31 mouse cellular contexts compared by ENCODE assay signal in the genomic region with DNA sequence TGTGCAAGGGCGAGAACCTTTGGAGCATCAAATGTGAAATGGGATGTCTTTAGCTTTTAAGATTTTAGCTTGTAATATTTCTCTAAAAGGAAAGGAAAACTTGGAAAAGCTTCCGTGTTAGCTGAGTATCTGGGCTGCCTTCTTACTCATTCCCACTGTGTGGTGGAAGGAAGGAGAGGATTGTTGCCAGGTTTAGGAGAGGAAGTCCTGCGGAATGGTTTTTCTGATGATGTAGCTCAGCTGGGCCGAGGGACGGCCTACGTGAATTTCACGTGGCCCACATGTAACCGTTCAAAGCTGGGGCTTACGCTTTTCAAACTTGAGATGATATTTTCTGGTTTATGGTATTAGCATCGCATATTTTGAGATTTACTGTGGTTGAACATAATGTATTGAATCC. TPM values are rescaled to one million over a fixed set of nuclear protein-coding genes. Genes with fewer than 3 reads are reported as not detected.
DNase-seq lines count a peak whose midpoint lies in the region; ATAC-seq and TF ChIP-seq lines count a peak whose summit lies in the region.
"Had no signal": no experiment of that assay in that cellular context is flagged by ENCODE, and none has a peak within 500 bp of the region (broad histone marks: within the 10 kb centered on the region; RNA-seq: fewer than 3 reads in every experiment).

No protein-coding gene starts in this region.

- no peaks in the 10 kb centered on the region for H3K27me3 ChIP-seq in hindbrain, embryonic 11.5 days (ENCODE audit: control insufficient read depth, insufficient read depth, low read length)
- no peaks in the 10 kb centered on the region for H3K27me3 ChIP-seq in hindbrain, postnatal 0 days (ENCODE audit: insufficient read depth, low read length)
- H3K27me3 ChIP-seq: embryonic facial prominence, embryonic 13.5 days; forebrain, embryonic 12.5 days; forebrain, embryonic 15.5 days; heart, embryonic 15.5 days; hindbrain, embryonic 12.5 days; hindbrain, embryonic 15.5 days; intestine, embryonic 15.5 days had no signal

- H3K9me3 ChIP-seq in hindbrain, embryonic 11.5 days (ENCODE audit: control insufficient read depth, low read length), result no peaks in the 10 kb centered on the region
- no peaks in the 10 kb centered on the region for H3K9me3 ChIP-seq in hindbrain, postnatal 0 days (ENCODE audit: low read length)
- H3K9me3 ChIP-seq: embryonic facial prominence, embryonic 10.5 days; embryonic facial prominence, embryonic 13.5 days; forebrain, embryonic 12.5 days; forebrain, embryonic 15.5 days; heart, embryonic 15.5 days; hindbrain, embryonic 12.5 days; hindbrain, embryonic 15.5 days; intestine, embryonic 15.5 days had no signal

- no peak for TF ChIP-seq CTCF in hindbrain, postnatal 0 days (IDR thresholded peaks at IDR 0.05; ENCODE audit: low read depth)

- no peak overlapping the region for H3K4me2 ChIP-seq in hindbrain, embryonic 11.5 days (replicated peaks; ENCODE audit: low read depth, low read length)
- H3K4me2 ChIP-seq in hindbrain, postnatal 0 days (ENCODE audit: low read depth, low read length), result no peak overlapping the region
- H3K4me2 ChIP-seq: embryonic facial prominence, embryonic 13.5 days; forebrain, embryonic 12.5 days; forebrain, embryonic 15.5 days; heart, embryonic 15.5 days; hindbrain, embryonic 12.5 days; hindbrain, embryonic 15.5 days; intestine, embryonic 15.5 days had no signal

- intact Hi-C loops in heart, postnatal 36 days (cut with DNase I), result no loop called here

- no peaks in the 10 kb centered on the region for H3K36me3 ChIP-seq in hindbrain, embryonic 11.5 days (ENCODE audit: control insufficient read depth, insufficient read depth, low read length)
- no peaks in the 10 kb centered on the region for H3K36me3 ChIP-seq in hindbrain, postnatal 0 days (ENCODE audit: insufficient read depth, low read length)
- H3K36me3 ChIP-seq: embryonic facial prominence, embryonic 10.5 days; embryonic facial prominence, embryonic 13.5 days; forebrain, embryonic 12.5 days; forebrain, embryonic 15.5 days; heart, embryonic 15.5 days; hindbrain, embryonic 12.5 days; hindbrain, embryonic 15.5 days; intestine, embryonic 15.5 days had no signal

- 0 out of 2 replicates have a peak, but pooled peaks have one; percentile 25 for ATAC-seq in hindbrain, embryonic 11.5 days (ENCODE audit: low FRiP score)
- ATAC-seq in hindbrain, postnatal 0 days, result no peak
- ATAC-seq: CD4-positive, CD25-positive, alpha-beta regulatory T cell, adult 4 months; forebrain, embryonic 15.5 days; intestine, embryonic 15.5 days had no signal

- no peak overlapping the region for H3K27ac ChIP-seq in hindbrain, embryonic 11.5 days (ENCODE audit: low read depth, low read length)
- H3K27ac ChIP-seq in hindbrain, postnatal 0 days, result no peak overlapping the region
- peak overlapping the region; percentile 14; the same call in 1 of the 2 replicates for H3K27ac ChIP-seq in brown adipose tissue, adult 24 weeks (replicated peaks; ENCODE audit: low read depth, low read length)
- H3K27ac ChIP-seq: embryonic facial prominence, embryonic 10.5 days; embryonic facial prominence, embryonic 13.5 days; forebrain, embryonic 12.5 days; forebrain, embryonic 15.5 days; heart, embryonic 15.5 days; hindbrain, embryonic 12.5 days; hindbrain, embryonic 15.5 days; intestine, embryonic 15.5 days had no signal

- no peak overlapping the region for H3K9ac ChIP-seq in hindbrain, embryonic 11.5 days (ENCODE audit: low read depth, low read length)
- no peak overlapping the region for H3K9ac ChIP-seq in hindbrain, postnatal 0 days (replicated peaks; ENCODE audit: low read length)
- H3K9ac ChIP-seq: embryonic facial prominence, embryonic 13.5 days; forebrain, embryonic 12.5 days; forebrain, embryonic 15.5 days; heart, embryonic 15.5 days; hindbrain, embryonic 12.5 days; hindbrain, embryonic 15.5 days; intestine, embryonic 15.5 days had no signal

- no peaks in the 10 kb centered on the region for H3K4me1 ChIP-seq in hindbrain, embryonic 11.5 days (replicated peaks; ENCODE audit: control insufficient read depth, insufficient read depth, low read length)
- no peaks in the 10 kb centered on the region for H3K4me1 ChIP-seq in hindbrain, postnatal 0 days (ENCODE audit: insufficient read depth, low read length)
- H3K4me1 ChIP-seq in brown adipose tissue, adult 24 weeks (ENCODE audit: control insufficient read depth, insufficient read depth, insufficient read length, low read length), result peaks cover 6% of the 10 kb centered on the region
- H3K4me1 ChIP-seq: forebrain, embryonic 12.5 days; forebrain, embryonic 15.5 days; heart, embryonic 15.5 days; hindbrain, embryonic 15.5 days; intestine, embryonic 15.5 days had no signal

- no peak overlapping the region for H3K4me3 ChIP-seq in hindbrain, embryonic 11.5 days (ENCODE audit: low read depth, low read length)
- no peak overlapping the region for H3K4me3 ChIP-seq in hindbrain, postnatal 0 days (ENCODE audit: low read length)
- H3K4me3 ChIP-seq in brown adipose tissue, adult 24 weeks (ENCODE audit: insufficient read depth, low read depth, low read length), result peak overlapping the region; percentile 10; the same call in 1 of the 2 replicates
- H3K4me3 ChIP-seq: embryonic facial prominence, embryonic 10.5 days; embryonic facial prominence, embryonic 13.5 days; erythroblast, embryonic 14.5 days; forebrain, embryonic 12.5 days; forebrain, embryonic 15.5 days; heart, embryonic 15.5 days; hindbrain, embryonic 12.5 days; hindbrain, embryonic 15.5 days; intestine, embryonic 15.5 days had no signal

- DNase-seq in heart, adult 11 months, result peak; percentile 93
- DNase-seq in heart, postnatal 4 days, result no peak
- peak; percentile 45 for DNase-seq in heart, adult 8-10 months (ENCODE audit: low spot score)
- no peak for DNase-seq in heart, postnatal 36 days
- no peak for DNase-seq in hindbrain, embryonic 11.5 days (ENCODE audit: low spot score)
- DNase-seq in hindbrain, postnatal 0 days (ENCODE audit: low spot score), result no peak
- DNase-seq in right cerebral cortex, postnatal 4 days, result no peak
- DNase-seq: adrenal gland, adult 2 months; adrenal gland, postnatal 14 days; cerebellum, adult 11-12 months; cerebellum, adult 8-10 months; cerebellum, postnatal 10 days; cerebellum, postnatal 36 days; embryo, embryonic 11 days; gastrocnemius, postnatal 10 days; gastrocnemius, postnatal 36 days; heart, postnatal 14 days; kidney, adult 11 months; kidney, adult 9 months had no signal

- WGBS in hindbrain, embryonic 11.5 days, result 97% methylated on average over 10 of the region's 10 CpGs
- WGBS in hindbrain, postnatal 0 days, result 94% methylated on average over 10 of the region's 10 CpGs

RNA-seq across cellular contexts. Expression of gene Vav3, which starts 48.3 kb away (rescaled TPM):
- total RNA-seq in heart, postnatal 4 days (2021), result 10 to 100 TPM; 12.2 to 12.6 TPM
- total RNA-seq in heart, adult 8-10 months (2022), result 1 to 10 TPM; 3.2 to 6.0 (median 4.8) TPM
- total RNA-seq in heart, postnatal 36 days (2021), result 1 to 10 TPM; 5.9 to 6.4 TPM
- 19.9 and 25.6 TPM in 2 replicates for polyA plus RNA-seq in hindbrain, embryonic 11.5 days (2014; fragmentation: Nextera tagmentation; extraction: Ambion mirVana)
- total RNA-seq in hindbrain, postnatal 0 days (2014; rRNA removed), result 7.3 and 10.1 TPM in 2 replicates
- 6.7 and 8.2 TPM in 2 replicates for polyA plus RNA-seq in hindbrain, postnatal 0 days (2015; fragmentation: Nextera tagmentation; extraction: Ambion mirVana)
- polyA plus RNA-seq in brown adipose tissue, adult 24 weeks (2012; ENCODE audit: insufficient read depth, insufficient read length, missing spikeins), result 1.6 and 3.5 TPM in 2 replicates
- total RNA-seq: MEL had no signal
- polyA plus RNA-seq: erythroblast, embryonic 14.5 days had no signal

Comparison
In these comparisons a context has a peak if more than half of its experiments do, and no peak if none do; other contexts are left out.
1. DNase-seq: peak in heart, adult 11 months (single experiment) and heart, adult 8-10 months (single experiment); none in heart, postnatal 4 days (single experiment), heart, postnatal 36 days (0 of 2), hindbrain, embryonic 11.5 days (single experiment), hindbrain, postnatal 0 days (single experiment) and right cerebral cortex, postnatal 4 days (single experiment).